Mouse (Mus musculus): ENCODE data around the gene Lmod1. TPM values are rescaled to one million over a fixed set of nuclear protein-coding genes. Genes with fewer than 3 reads are reported as not detected.

Gene Lmod1
- total RNA-seq (2022) = 1 to 10 TPM; 2.9 to 4.8 (median 3.5) TPM

GRCm38 (mm10) chr1:135324571-135324970 is at the start of gene Lmod1:
Lmod1 (plus strand) TSS chr1:135324807.
- peak; percentile 48 to 65 for DNase-seq (ENCODE audit: low spot score in 2 of 2)

- DNase-seq (ENCODE audit: low spot score in 2 of 2) = peak; percentile 59 to 70
These were observed 44.0 kb upstream of the Lmod1 start for GRCm38 (mm10) chr1:135280646-135281045.

GRCm38 (mm10) chr1:135281841-135282240 is 42.8 kb upstream of the Lmod1 start:
- no peak for DNase-seq (ENCODE audit: low spot score in 2 of 2)

DNA sequence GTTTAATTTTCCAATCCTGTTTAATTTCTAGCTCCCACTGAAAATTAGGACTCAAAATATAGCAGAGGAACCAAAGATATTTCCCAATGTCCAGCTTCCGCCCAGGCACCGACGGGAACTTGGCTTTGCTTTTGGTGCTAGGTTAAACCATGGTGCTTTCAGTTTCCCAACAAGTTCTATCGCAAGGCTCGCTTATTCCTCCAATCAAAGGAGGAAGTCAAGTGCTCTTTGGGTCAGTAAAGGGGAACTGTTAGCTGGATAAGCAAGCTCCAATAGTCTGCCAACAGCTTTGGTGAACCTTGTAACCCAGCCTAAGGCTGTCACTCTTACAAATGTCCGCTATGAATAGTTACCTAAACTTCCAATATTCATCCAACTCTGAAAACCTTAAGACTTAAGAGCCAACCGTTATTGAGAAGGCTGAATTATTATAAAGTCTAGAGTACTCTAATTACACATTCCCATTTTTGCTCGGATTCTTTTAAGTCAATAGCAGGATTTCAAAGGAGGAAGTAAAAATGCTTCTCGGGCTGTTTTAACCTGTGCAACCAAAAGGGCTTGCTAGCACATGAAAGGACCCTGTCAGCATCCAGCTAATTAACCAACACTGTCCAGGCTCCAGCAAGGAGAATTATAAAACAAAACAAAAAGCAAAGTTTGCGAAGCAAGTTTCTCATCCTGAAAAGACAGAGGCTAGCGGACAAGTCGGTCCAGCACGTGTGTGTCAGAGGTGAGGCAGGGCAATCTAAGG is 41.9 kb upstream of the Lmod1 start:
- DNase-seq (ENCODE audit: low spot score in 2 of 2) = no peak

DNA sequence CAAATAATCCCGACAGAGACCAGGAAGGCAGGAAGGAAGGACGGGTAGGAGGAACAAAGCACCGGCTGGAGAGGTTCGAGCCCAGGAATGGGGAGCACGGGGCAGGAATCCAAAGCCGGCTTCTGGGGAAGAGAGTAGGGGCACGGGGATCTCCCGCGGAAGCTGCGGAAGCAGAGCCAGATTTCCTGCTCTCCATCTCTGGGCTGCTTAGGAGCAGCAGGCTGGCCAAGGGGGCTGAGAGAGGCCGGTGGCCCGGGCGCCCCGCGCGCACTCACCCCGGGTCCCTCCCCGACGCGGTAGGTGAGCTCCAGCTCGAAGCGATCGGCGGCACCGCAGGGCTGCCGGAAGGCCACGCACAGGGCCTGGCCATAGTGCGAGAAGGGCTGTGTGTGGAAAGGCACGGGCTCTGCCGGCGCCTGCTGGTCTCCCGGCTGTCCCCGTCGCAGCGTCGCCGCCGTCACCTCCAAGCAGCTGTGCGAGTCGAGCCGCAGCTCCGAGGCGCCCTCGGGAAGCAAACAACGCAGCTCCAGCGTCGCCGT is 41.3 kb upstream of the Lmod1 start:
- DNase-seq (ENCODE audit: low spot score in 2 of 2) = peak; percentile 11 to 23

DNA sequence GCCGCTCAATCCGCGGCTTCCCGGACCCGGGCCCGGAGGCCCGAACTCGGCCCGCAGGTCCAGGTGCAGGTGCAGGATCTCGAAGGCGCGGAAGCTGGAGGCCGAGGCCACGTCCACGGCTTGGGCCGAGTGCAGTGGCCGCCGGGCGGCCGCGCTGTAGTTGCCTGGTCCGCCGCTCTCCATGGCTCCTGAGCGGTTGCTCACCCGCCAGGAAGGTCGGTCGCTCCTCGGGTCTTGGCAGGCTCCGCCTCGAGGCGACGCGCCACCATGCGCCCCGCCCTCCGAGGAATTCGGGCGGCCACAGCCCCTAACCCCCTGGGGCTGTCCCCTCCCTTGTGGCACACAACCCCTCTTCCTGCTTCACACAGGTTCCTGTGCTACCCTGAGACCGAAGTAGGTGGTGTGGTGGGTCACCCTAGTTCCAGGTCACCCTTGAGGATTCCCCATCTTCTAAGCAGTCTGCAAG is 40.7 kb upstream of the Lmod1 start, which contains the start of gene Rnpep:
Gene Rnpep (minus strand): TSS at position 259 of the 466 bp plus-strand sequence.
- DNase-seq (ENCODE audit: low spot score in 2 of 2) = peak; percentile 49 to 57

GRCm38 (mm10) chr1:135286311-135286710 is 38.3 kb upstream of the Lmod1 start:
- no peak for DNase-seq (ENCODE audit: low spot score in 2 of 2)

DNA sequence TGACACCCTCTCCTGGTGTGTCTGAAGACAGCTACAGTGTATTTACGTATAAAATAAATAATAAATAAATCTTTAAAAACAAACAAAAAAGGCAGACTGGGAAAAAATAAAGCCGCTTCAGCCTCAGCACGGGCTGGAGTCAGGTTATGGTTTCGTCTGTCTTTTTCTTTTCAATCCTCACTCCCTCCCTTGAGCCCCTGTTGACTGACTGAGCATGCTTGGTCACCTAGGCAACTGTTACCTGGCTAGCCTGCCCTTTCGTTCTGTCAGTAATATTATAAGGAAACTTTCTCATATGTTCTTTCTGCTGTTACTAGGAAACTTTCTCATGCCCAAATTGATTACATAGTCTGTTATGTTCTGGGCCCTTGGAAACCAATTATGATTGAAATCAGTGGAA is 33.7 kb upstream of the Lmod1 start:
- no peak for DNase-seq (ENCODE audit: low spot score in 2 of 2)

GRCm38 (mm10) chr1:135311356-135311755 is 13.3 kb upstream of the Lmod1 start:
- no peak for DNase-seq (ENCODE audit: low spot score in 2 of 2)

GRCm38 (mm10) chr1:135312201-135312600 is 12.4 kb upstream of the Lmod1 start:
- DNase-seq (ENCODE audit: low spot score in 2 of 2) = no peak

- peak; percentile 88 to 90 for DNase-seq (ENCODE audit: low spot score in 2 of 2)
These were observed 11.1 kb upstream of the Lmod1 start, which contains the start of gene Timm17a for GRCm38 (mm10) chr1:135313284-135314031. Timm17a (minus strand) TSS chr1:135313778.

DNA sequence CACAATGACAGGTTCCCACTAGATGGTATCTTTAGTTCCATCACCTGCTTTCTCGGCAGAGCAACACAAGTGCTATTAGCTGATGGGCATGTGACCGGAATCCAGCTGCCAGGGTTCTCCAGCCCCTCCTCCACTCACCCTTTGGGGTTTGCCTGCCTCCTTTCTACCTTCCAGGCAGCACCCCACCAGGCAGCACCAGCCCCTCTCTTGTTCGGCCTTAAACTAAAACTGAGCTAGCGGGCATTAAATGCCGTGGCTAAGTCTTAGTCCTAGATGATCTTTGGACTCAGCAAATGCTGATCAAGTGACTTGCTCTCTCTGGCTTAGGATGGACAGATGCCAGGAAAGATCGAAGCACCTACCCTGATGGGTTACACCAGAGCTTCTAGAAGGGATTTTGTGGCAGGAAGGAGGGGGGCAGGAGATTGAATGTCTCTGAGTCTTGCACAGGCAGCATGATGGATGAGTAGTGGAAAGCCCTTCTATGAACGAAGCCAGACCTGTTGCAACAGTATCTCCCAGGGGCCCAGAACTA is 1.2 kb upstream of the Lmod1 start:
- peak in 1 of 2 experiments; percentile 26 for DNase-seq (ENCODE audit: low spot score in 2 of 2)

DNA sequence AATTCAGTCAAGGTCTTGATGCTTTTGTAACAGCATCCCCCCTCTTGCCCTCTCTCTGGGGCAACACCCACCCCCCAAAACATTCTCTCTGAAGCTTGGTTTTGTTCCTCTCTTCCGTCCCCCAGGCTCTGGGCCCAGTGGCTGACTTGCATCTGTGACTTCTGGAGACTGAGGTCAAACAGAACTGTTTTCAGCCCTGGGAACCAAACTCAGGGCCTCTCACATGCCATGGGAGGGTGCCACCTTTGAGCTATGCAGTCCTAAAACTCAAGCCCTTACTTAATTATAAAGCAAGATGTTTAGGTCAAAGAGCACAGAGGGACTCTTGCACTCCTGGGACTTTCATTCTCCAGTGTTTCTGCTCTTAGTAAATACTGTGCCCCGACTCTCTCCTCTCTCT is 1.3 kb downstream of the Lmod1 start:
- no peak for DNase-seq (ENCODE audit: low spot score in 2 of 2)

DNA sequence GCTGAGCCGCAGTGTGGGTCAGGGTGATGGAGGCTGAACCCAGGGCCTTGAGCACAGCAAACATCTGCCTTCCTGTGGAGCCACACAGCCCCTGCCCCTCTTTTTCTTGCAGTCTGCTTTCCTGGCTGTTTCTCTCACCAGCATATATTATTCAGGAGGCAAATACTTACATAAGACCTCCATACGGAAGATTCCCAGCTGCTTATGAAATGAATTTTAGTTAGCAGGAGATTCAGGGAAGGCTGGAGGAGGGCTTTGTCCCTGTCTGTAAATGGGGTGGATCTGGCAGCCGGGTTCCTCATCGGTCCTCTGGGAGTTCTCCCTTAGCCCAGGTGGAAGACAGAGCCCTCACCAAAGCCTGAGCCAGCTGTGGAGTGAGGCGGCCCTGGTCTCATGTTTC is 3.8 kb downstream of the Lmod1 start:
- no peak for DNase-seq (ENCODE audit: low spot score in 2 of 2)

DNA sequence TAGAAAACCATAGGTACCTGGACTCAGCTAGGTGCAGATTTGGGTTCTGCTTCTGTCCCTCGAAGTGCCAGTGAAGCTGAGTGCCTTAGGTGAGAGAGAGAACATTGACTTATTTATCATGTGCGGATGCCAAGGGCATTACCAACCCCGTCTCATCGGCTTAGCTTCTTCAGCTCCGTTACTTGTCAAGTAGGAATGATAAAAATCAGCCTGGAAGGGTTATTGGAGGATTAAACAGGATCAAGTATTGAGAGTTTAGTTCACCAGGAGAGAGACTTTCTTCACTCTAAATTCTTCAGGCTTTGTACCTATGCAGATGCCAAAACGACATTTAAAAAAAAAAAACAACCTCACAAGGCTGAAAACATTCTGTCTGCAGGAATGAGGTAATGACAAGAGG is 6.0 kb downstream of the Lmod1 start:
- no peak for DNase-seq (ENCODE audit: low spot score in 2 of 2)

- peak in 1 of 2 experiments; percentile 51 for DNase-seq (ENCODE audit: low spot score in 2 of 2)
These were observed 17.3 kb downstream of the Lmod1 start for GRCm38 (mm10) chr1:135341947-135342346.

DNA sequence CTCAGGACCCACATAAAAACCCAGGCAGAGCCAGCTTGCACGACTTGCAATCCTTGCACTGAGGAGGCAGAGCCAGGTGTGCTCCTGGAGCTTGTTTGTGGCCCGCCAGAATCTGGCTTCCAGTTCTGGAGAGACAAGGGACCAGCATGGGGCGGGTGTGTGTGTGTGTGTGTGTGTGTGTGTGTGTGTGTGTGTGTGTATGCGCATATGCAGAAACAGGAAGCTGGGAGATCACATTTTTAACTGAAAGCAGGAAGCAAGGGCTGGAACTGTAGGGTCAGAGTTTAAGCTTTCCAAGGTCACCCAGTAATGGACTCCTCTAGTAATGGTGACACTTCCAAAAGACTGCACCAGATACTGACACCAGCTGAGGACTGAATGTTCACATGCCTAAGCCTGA is 19.4 kb downstream of the Lmod1 start:
- DNase-seq (ENCODE audit: low spot score in 2 of 2) = no peak

DNA sequence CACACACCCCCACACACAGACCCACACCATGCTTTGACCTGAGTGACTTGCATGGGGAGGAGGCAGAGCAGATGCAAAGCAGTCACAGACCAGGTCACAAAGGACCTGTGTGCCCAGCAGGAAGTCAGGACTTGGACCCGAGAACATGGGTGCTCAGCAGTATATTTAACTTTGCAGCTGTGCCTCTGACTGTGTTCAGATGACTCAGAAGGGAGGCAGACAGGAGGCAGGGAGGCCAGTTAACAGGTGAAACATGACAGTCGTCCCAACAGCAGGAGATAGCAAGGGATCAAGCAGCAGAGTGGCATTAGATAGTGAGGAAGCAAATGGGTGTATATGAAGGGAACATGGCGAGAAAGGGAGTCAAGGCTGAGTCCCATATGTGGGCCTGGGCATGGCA is 22.3 kb downstream of the Lmod1 start:
- DNase-seq (ENCODE audit: low spot score in 2 of 2) = no peak

DNA sequence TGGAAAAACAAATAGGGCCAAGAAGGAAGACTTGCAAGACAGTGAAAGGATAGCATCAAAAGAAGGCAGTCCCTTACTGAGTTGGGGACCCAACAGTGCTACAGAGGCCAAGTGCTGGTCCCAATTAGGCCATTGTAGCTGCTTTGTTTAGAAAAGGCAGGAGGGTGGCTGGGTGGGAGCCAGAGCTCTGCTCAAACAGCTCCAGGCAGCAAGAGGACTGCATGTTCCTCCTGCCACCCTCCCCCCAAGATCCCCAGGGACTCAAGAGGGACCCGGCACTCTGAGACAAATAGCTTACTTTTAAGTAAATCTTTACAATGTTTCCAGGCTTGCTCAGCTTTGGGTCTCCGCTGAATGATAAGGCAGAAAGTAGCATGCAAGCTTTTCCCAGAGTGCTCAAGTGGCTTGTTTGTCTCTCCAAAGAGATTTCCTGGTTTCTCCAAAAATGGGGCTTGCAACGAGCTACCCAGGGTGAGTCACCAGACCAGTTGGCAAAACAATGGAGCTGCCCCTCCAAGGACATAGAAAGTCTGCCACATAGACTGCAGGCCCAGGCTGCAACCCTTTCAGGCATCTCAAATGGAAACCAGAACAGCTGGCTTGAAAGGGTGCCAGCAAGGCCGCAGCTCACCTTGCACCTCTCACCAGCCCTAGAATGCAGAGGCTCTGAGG is 23.0 kb downstream of the Lmod1 start:
- DNase-seq (ENCODE audit: low spot score in 2 of 2) = no peak

DNA sequence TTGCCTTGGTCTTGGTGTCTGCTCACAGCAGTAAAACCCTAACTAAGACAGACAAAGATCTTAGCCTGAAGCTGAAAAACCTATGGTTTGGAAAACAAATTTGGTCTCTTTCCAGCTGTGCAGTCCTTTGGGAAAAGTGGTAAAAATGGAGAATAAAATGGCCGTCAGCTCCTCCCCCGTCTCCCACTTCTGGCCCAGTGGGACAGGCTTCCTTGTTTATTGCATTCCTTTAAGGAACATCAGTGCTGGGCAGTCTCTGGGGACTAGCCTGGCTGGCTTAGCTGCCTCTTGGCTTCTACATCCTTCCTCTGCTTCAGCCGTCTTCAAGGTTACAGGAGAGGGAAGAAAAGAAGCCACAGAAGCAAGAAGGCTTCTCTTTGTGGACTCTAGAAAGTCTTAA is 27.3 kb downstream of the Lmod1 start:
- DNase-seq (ENCODE audit: low spot score in 2 of 2) = peak; percentile 51 to 61

DNA sequence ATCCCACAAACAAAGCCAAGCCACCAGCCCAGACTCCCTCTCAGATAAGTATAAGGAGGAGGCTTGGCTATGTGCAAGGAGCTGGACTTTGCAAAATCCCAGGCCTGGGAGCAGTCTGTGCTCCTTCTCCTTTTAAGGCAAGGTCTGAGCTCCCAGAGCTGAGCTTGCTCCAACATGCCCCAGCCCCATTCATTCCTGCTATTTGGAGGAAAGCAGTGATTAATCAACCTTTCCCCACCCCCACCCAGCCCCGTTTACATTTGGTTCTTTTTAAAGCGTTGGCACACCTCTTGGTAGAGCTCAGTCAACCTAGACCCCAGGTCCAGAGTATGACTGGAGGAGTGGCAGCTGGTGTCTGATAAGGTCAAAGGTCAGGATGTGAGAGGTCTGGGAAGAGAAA is 34.5 kb downstream of the Lmod1 start:
- no peak for DNase-seq (ENCODE audit: low spot score in 2 of 2)
